Mouse (Mus musculus) forebrain, postnatal 0 days (tissue): ENCODE results near the gene Mtmr10. TPM values are rescaled to one million over a fixed set of nuclear protein-coding genes. Genes with fewer than 3 reads are reported as not detected.
A peak's percentile ranks its signal among the peaks of the same experiment; 100 is the strongest.

Source experiments
- ATAC-seq: fragments of 200-750 bp; cut with Nextera tagmentation; 2 replicates; pipeline ENCODE4 v1.8.0; 2017; ENCODE audit warnings: mild to moderate bottlenecking, moderate library complexity
- DNase-seq: peaks from one replicate; pipeline ENCODE4 v3.0.0-alpha.2; 2015
- H3K27ac ChIP-seq: fragments of 300-500 bp; sonication (generic); 2 replicates; pipeline ENCODE4 v1.5.1; 2014; ENCODE audit warnings: low read depth, mild to moderate bottlenecking, antibody characterized with exemption, low read length, moderate library complexity, mixed read lengths
- H3K27me3 ChIP-seq: fragments of 300-500 bp; sonication (generic); 2 replicates; pipeline ENCODE4 v1.6.1; 2014; ENCODE audit warnings: mild to moderate bottlenecking, low read length, mixed read lengths; ENCODE audit not compliant: insufficient read depth
- H3K36me3 ChIP-seq: fragments of 300-500 bp; sonication (generic); 2 replicates; pipeline ENCODE4 v1.6.1; 2014; ENCODE audit warnings: mild to moderate bottlenecking, moderate library complexity; ENCODE audit not compliant: insufficient read depth
- H3K4me1 ChIP-seq: fragments of 300-500 bp; sonication (generic); 2 replicates; pipeline ENCODE4 v1.6.1; 2014; ENCODE audit warnings: antibody characterized with exemption; ENCODE audit not compliant: insufficient read depth
- H3K4me2 ChIP-seq: fragments of 300-500 bp; sonication (generic); 2 replicates; pipeline ENCODE4 v1.6.1; 2014; ENCODE audit warnings: low read depth, mild to moderate bottlenecking, moderate library complexity
- H3K4me3 ChIP-seq: fragments of 300-500 bp; sonication (generic); 2 replicates; pipeline ENCODE4 v1.5.1; 2014; ENCODE audit warnings: low read depth, low read length, mixed read lengths
- H3K9ac ChIP-seq: fragments of 300-500 bp; sonication (generic); 2 replicates; pipeline ENCODE4 v1.6.1; 2014; ENCODE audit warnings: mild to moderate bottlenecking
- H3K9me3 ChIP-seq: fragments of 300-500 bp; sonication (generic); 2 replicates; pipeline ENCODE4 v1.6.1; 2016; ENCODE audit warnings: low read length
- CTCF ChIP-seq: sonication (generic); IDR thresholded peaks from 2 replicates; pipeline ENCODE4 v1.5.1; 2016; ENCODE audit warnings: antibody characterized with exemption, control low read depth, low read depth
- WGBS: fragments of 180-500 bp; shearing (Covaris S2); extraction: QIAGEN DNeasy Blood & Tissue Kit; methylation state at CpG from one replicate; pipeline ENCODE4 v1.1.7; 2014; 5-methylcytosine and 5-hydroxymethylcytosine counted together
- polyA plus RNA-seq: library from polyadenylated mRNA; unstranded; fragments of >200 nt; fragmentation: Nextera tagmentation; extraction: Ambion mirVana; gene quantifications from 2 replicates; pipeline ENCODE4 v1.2.1, GENCODE M21; 2015
- total RNA-seq: library from RNA; depleted of rRNA; stranded (reverse); fragments of >200 nt; gene quantifications from 2 replicates; pipeline ENCODE4 v1.2.3, GENCODE M21; 2014

Gene Mtmr10
- total and polyA plus RNA-seq, 2 experiments from 2014 or later: 6.0 to 9.5 TPM

DNA sequence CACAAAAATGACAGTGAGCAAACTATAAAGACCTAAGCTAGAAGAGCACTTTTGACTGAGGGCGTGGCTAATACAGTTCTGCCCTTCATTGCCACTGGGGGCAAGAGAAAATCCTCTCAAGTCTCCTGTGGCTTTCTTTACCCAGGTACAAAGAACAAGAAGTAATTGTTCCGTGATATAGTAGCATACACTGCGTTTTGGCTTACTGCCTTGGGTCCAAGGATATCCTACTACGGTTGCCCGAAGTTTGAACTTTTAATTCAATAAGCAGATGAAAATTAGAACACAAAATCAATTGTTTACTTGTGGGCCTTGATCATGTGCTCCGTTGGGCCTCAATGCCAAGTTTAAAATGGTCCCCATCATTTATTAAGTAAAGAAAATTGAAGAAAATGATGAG lies 3.0 kb downstream of the Mtmr10 start:
- Histone ChIP-seq H3K4me2 (no peak overlapping the region), H3K27me3 (no peaks in the 10 kb centered on the region), H3K4me3 (no peak overlapping the region), H3K36me3 (no peaks in the 10 kb centered on the region), H3K9me3 (no peaks in the 10 kb centered on the region), H3K27ac (no peak overlapping the region), H3K9ac (no peak overlapping the region), H3K4me1 (peaks cover 7% of the 10 kb centered on the region)
- ATAC-seq (no peak), DNase-seq (no peak)
- TF ChIP-seq CTCF: no peak
- whole genome bisulfite sequencing: 83% methylated on average over 6 of the region's 6 CpGs

DNA sequence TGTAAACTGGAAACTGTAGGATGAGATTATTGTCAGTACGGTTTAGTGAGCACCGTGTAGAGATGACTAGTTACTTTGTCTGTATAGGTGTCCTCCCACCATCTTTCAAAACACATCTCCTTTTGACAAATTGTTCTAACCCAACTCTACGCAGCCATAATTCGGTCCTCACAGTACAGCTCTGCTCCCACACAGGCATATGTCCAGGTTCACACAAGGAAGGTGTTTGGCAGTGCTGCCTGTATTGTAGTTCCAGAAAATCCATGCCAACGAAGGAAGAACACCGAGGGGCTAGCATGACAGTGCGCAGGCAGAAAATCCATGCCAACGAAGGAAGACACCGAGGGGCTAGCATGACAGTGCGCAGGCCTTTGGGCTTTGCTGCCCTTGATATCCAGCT lies 4.3 kb downstream of the Mtmr10 start:
- ATAC-seq (no peak), DNase-seq (no peak)
- H3K36me3 ChIP-seq: no peaks in the 10 kb centered on the region
- H3K4me2 ChIP-seq: no peak overlapping the region
- no peak overlapping the region for H3K27ac ChIP-seq
- no peaks in the 10 kb centered on the region for H3K9me3 ChIP-seq
- H3K9ac ChIP-seq: no peak overlapping the region
- 90% methylated on average over 10 of the region's 10 CpGs for WGBS
- TF ChIP-seq CTCF: no peak
- no peak overlapping the region for H3K4me3 ChIP-seq
- H3K4me1 ChIP-seq: peaks cover 12% of the 10 kb centered on the region
- H3K27me3 ChIP-seq: no peaks in the 10 kb centered on the region

DNA sequence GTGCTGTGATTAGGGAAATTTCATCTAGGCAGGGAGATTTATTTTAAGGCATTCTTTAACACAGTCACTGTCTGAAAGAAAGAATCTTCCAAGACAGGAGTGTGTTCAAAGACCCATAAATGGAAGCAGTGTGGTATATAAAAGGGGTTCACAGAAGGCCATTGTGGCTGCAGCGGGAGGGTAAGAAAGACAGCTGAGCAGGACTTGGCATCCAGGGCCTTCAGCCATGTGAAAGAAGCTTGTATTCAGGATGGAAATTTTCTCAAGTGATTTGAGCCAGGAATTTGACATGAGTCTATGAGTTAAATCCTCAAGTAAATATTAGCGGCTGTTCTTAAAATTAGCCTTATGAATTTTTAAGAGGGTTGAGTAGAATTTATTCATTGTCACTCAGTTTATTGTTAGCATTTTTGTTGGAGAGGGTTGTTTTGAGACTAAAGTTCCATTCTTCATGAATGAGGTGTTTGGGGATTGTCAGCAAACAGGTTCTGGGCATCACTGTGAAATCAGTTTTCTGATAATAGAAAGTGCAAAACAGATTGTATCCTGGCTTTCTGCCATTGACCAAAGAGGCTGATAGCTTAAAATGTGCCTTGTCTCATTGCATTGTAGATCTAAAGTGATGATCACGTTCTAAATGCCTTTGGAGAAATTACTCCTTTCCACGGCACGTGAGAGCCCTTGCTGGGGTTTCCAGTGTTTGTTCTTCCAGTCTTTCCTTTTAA lies 9.0 kb downstream of the Mtmr10 start:
- H3K4me3 ChIP-seq: no peak overlapping the region
- no peak overlapping the region for H3K27ac ChIP-seq
- DNase-seq (no peak), ATAC-seq (peak; percentile 62; the same call in 1 of the 2 replicates)
- WGBS: 27% methylated on average over 5 of the region's 5 CpGs
- no peak for TF ChIP-seq CTCF
- no peaks in the 10 kb centered on the region for H3K36me3 ChIP-seq
- H3K9ac ChIP-seq: no peak overlapping the region
- no peak overlapping the region for H3K4me2 ChIP-seq
- peaks cover 13% of the 10 kb centered on the region for H3K4me1 ChIP-seq
- no peaks in the 10 kb centered on the region for H3K27me3 ChIP-seq
- H3K9me3 ChIP-seq: no peaks in the 10 kb centered on the region

DNA sequence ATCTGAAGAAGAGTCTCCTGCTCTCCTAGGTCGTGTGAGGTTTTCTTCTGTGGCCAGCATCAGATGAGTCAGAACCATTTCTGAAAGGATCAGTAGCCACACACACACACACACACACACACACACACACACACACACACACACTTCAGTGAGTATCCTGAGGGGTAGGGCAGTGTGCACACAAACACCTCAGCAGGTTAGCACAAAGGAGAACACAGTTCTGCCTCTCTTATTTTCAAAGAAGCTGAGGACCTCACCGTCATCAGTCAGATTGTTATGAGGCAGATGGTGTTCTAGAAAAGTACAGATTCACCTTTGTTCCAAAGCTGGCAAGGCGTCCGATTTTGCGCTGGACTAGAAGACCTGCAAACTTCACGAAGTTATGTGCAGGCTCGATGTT lies 22.8 kb downstream of the Mtmr10 start:
- no peaks in the 10 kb centered on the region for H3K4me1 ChIP-seq
- H3K27me3 ChIP-seq: no peaks in the 10 kb centered on the region
- ATAC-seq (no peak), DNase-seq (no peak)
- H3K9me3 ChIP-seq: no peaks in the 10 kb centered on the region
- TF ChIP-seq CTCF: no peak
- no peak overlapping the region for H3K4me3 ChIP-seq
- no peak overlapping the region for H3K4me2 ChIP-seq
- peaks cover 11% of the 10 kb centered on the region; the same call in 1 of the 2 replicates for H3K36me3 ChIP-seq
- no peak overlapping the region for H3K27ac ChIP-seq
- H3K9ac ChIP-seq: no peak overlapping the region
- 79% methylated on average over 7 of the region's 7 CpGs for WGBS

DNA sequence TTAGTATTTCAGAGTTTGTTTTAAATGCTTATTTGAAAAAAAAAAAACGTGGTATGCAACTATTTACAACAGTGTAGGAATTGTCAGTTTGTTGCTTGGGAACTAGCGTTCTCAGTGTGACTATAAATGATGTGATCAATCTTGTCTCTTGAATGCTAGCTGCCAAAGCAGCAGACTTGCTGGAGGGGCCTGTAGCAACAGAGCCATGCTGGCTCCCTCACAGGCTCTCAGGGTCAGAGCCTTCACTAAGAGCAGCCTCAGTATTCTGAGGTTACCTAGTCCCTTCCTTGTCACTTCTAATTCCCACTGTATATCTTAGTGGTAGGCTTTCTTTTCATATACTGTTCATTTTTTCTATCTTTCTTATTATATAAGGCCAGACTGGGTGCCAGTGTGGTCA lies 23.3 kb downstream of the Mtmr10 start:
- no peaks in the 10 kb centered on the region for H3K27me3 ChIP-seq
- no peak overlapping the region for H3K4me3 ChIP-seq
- peaks cover 11% of the 10 kb centered on the region; the same call in 1 of the 2 replicates for H3K36me3 ChIP-seq
- no peak overlapping the region for H3K27ac ChIP-seq
- no peak overlapping the region for H3K9ac ChIP-seq
- H3K4me2 ChIP-seq: no peak overlapping the region
- no peak for ATAC-seq
- H3K9me3 ChIP-seq: no peaks in the 10 kb centered on the region
- no peak for DNase-seq
- 74% methylated on average over 2 of the region's 2 CpGs for WGBS
- H3K4me1 ChIP-seq: no peaks in the 10 kb centered on the region
- TF ChIP-seq CTCF: no peak

DNA sequence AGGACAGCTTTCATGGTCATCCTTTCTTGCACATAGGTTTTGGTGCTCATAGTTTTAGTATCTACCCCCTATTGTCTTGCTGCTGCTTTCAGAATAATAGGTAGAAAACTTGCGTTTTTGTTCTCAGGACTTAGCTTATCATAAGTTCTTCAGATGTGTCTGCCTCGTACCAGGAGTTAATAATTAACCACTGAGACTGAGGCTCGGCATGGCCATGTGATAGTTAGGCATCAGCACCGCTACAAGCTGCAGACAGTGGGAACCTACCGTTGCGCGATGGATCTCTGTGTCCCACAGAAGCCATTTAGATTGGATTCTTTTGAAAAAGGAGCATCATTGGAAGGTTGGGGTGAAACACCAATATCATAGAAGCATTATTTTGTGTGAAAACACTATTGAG lies 25.4 kb downstream of the Mtmr10 start:
- Histone ChIP-seq H3K27ac (no peak overlapping the region), H3K4me3 (no peak overlapping the region), H3K4me2 (no peak overlapping the region), H3K9ac (no peak overlapping the region), H3K4me1 (no peaks in the 10 kb centered on the region), H3K9me3 (no peaks in the 10 kb centered on the region), H3K36me3 (peaks cover 24% of the 10 kb centered on the region), H3K27me3 (no peaks in the 10 kb centered on the region)
- TF ChIP-seq CTCF: no peak
- ATAC-seq (no peak), DNase-seq (no peak)
- 93% methylated on average over 7 of the region's 7 CpGs for WGBS

DNA sequence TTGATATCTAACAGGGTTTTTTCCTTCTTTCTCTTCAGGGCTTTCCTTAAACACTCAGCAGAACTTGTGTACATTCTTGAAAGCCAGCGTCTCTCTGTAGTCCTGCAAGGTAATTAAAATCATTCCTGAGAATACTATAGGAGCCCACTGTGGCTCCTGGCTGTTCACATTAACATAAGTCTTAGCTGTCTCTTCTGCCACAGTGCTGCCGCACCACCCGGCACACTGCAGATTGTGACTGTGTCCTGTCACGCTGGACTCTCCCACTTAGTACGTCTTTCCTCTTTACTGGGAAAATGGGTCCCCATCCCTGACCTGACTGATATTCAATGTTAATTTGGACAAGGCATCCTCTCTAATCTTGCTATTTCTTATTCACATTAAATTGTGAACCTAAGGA lies 33.7 kb downstream of the Mtmr10 start:
- Histone ChIP-seq H3K4me3 (no peak overlapping the region), H3K4me1 (no peaks in the 10 kb centered on the region), H3K27ac (no peak overlapping the region), H3K9me3 (no peaks in the 10 kb centered on the region), H3K4me2 (no peak overlapping the region), H3K36me3 (peaks cover 36% of the 10 kb centered on the region), H3K9ac (no peak overlapping the region), H3K27me3 (no peaks in the 10 kb centered on the region)
- no peak for DNase-seq
- WGBS: 86% methylated on average over 5 of the region's 5 CpGs
- no peak for ATAC-seq
- TF ChIP-seq CTCF: no peak
